Mouse (Mus musculus): ENCODE results near the gene Acadm.
A peak's percentile ranks its signal among the peaks of the same experiment; 100 is the strongest.

Acadm gene

GRCm38 (mm10) chr3:153941613-153942012 lies 2.8 kb downstream of the Acadm start:
- DNase-seq (ENCODE audit: low read depth), result no peak

GRCm38 (mm10) chr3:153940486-153940885 lies 3.9 kb downstream of the Acadm start:
- DNase-seq (ENCODE audit: low read depth), result no peak

GRCm38 (mm10) chr3:153940021-153940420 lies 4.4 kb downstream of the Acadm start:
- DNase-seq (ENCODE audit: low read depth), result no peak

- no peak for DNase-seq (ENCODE audit: low read depth)
Observed at GRCm38 (mm10) chr3:153937116-153937810, 7.2 kb downstream of the Acadm start.

GRCm38 (mm10) chr3:153935878-153936277 lies 8.6 kb downstream of the Acadm start:
- DNase-seq (ENCODE audit: low read depth), result no peak

GRCm38 (mm10) chr3:153932461-153932860 lies 12.0 kb downstream of the Acadm start:
- DNase-seq (ENCODE audit: low read depth), result no peak

- no peak for DNase-seq (ENCODE audit: low read depth)
Observed at GRCm38 (mm10) chr3:153929526-153929925, 14.9 kb downstream of the Acadm start.

- no peak for DNase-seq (ENCODE audit: low read depth)
Observed at GRCm38 (mm10) chr3:153926333-153926732, 18.1 kb downstream of the Acadm start.

- DNase-seq (ENCODE audit: low read depth), result no peak
Observed at GRCm38 (mm10) chr3:153921147-153921910, 23.1 kb downstream of the Acadm start.

GRCm38 (mm10) chr3:153917200-153917599 lies 27.2 kb downstream of the Acadm start:
- peak; percentile 62 for DNase-seq (ENCODE audit: low read depth)

GRCm38 (mm10) chr3:153913510-153914243 lies 30.8 kb downstream of the Acadm start:
- DNase-seq (ENCODE audit: low read depth), result no peak

- DNase-seq (ENCODE audit: low read depth), result peak; percentile 79
Observed at GRCm38 (mm10) chr3:153912546-153913509, 31.6 kb downstream of the Acadm start, which contains the start of gene Rabggtb. Gene Rabggtb, minus strand, starts transcription at chr3:153913009.

- DNase-seq (ENCODE audit: low read depth), result no peak
Observed at GRCm38 (mm10) chr3:153911882-153912440, 32.5 kb downstream of the Acadm start.

GRCm38 (mm10) chr3:153911197-153911881 lies 33.1 kb downstream of the Acadm start:
- no peak for DNase-seq (ENCODE audit: low read depth)

- no peak for DNase-seq (ENCODE audit: low read depth)
Observed at GRCm38 (mm10) chr3:153910489-153910888, 33.9 kb downstream of the Acadm start.

- DNase-seq (ENCODE audit: low read depth), result no peak
Observed at GRCm38 (mm10) chr3:153908919-153909318, 35.5 kb downstream of the Acadm start.

GRCm38 (mm10) chr3:153906136-153906871 lies 38.1 kb downstream of the Acadm start, which contains the start of gene Msh4:
Gene Msh4, minus strand, starts transcription at chr3:153906138.
- no peak for DNase-seq (ENCODE audit: low read depth)

GRCm38 (mm10) chr3:153905251-153906135 lies 38.9 kb downstream of the Acadm start:
- no peak for DNase-seq (ENCODE audit: low read depth)

GRCm38 (mm10) chr3:153904586-153904985 lies 39.8 kb downstream of the Acadm start:
- peak; percentile 48 for DNase-seq (ENCODE audit: low read depth)
